Mouse (Mus musculus) kidney, embryonic 15.5 days (tissue): ENCODE results near the gene Rpp40. TPM values are rescaled to one million over a fixed set of nuclear protein-coding genes. Genes with fewer than 3 reads are reported as not detected.
A peak's percentile ranks its signal among the peaks of the same experiment; 100 is the strongest.

Experiments
- ATAC-seq: fragments of 200-750 bp; cut with Nextera tagmentation; replicated peaks from 2 replicates; pipeline ENCODE4 v1.8.0; 2017; ENCODE audit warnings: moderate TSS enrichment; ENCODE audit not compliant: low FRiP score
- H3K27ac ChIP-seq: fragments of 300-500 bp; sonication (generic); 2 replicates; pipeline ENCODE4 v1.5.1; 2015; ENCODE audit warnings: mild to moderate bottlenecking, inconsistent platforms
- H3K27me3 ChIP-seq: fragments of 300-500 bp; sonication (generic); 2 replicates; pipeline ENCODE4 v1.6.1; 2015; ENCODE audit warnings: inconsistent platforms
- H3K36me3 ChIP-seq: fragments of 300-500 bp; sonication (generic); 2 replicates; pipeline ENCODE4 v1.6.1; 2015; ENCODE audit warnings: inconsistent platforms
- H3K4me1 ChIP-seq: fragments of 300-500 bp; sonication (generic); 2 replicates; pipeline ENCODE4 v1.6.1; 2015; ENCODE audit warnings: inconsistent platforms
- H3K4me2 ChIP-seq: fragments of 300-500 bp; sonication (generic); 2 replicates; pipeline ENCODE4 v1.6.1; 2015; ENCODE audit warnings: moderate library complexity, mild to moderate bottlenecking, inconsistent platforms
- H3K4me3 ChIP-seq: fragments of 300-500 bp; sonication (generic); replicated peaks from 2 replicates; pipeline ENCODE4 v1.5.1; 2015; ENCODE audit warnings: mild to moderate bottlenecking, inconsistent platforms
- H3K9ac ChIP-seq: fragments of 300-500 bp; sonication (generic); 2 replicates; pipeline ENCODE4 v1.6.1; 2015; ENCODE audit warnings: mild to moderate bottlenecking, inconsistent platforms
- H3K9me3 ChIP-seq: fragments of 300-500 bp; sonication (generic); replicated peaks from 2 replicates; pipeline ENCODE4 v1.6.1; 2016; ENCODE audit warnings: inconsistent platforms
- WGBS: fragments of 180-500 bp; shearing (Covaris S2); methylation state at CpG from one replicate; pipeline ENCODE4 v1.1.7; 2015; ENCODE audit warnings: mixed read lengths; 5-methylcytosine and 5-hydroxymethylcytosine counted together
- polyA plus RNA-seq: library from polyadenylated mRNA; unstranded; fragments of >200 nt; fragmentation: Nextera tagmentation; extraction: Ambion mirVana; gene quantifications from 2 replicates; pipeline ENCODE4 v1.2.1, GENCODE M21; 2015

Rpp40 gene
- polyA plus RNA-seq, result 16.3 and 17.2 TPM in 2 replicates

DNA sequence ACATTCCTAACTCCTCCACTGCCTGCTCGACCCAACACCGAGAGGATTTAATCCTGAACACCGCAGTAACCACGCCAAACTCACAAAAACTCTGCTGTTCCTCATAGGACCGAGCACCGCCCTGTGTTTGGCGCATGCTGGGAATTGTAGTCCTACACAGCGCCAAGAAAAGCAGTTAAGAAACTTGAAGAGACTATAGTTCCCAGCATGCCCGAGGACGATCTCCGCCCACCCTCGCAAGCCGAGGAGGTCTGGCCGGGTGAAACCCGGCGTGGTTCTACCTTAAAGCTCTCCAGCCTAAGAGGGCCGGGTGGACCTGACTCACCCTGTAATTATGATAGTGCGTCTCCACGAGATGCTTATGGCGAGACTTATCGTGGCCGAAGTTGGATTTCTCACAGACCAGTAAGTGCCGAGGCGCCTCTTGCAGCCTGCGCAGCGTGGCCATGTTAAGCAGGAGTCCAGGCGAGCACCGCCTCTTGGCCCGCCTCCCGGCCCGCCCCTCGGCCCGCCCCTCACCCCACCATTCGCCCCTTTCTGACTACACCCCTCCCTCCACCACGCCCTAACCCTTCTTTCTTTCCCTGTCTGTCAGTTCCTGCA, at the start of gene Rpp40:
TSS of gene Rpp40 (minus strand) at position 481 of the 603 bp plus-strand sequence.
- Histone ChIP-seq H3K9ac (peak within 1 kb of the TSS; percentile 64), H3K9me3 (no peaks in the 10 kb centered on the region), H3K27ac (peak within 1 kb of the TSS; percentile 58; the same call in 1 of the 2 replicates), H3K4me3 (peak within 1 kb of the TSS; percentile 82), H3K36me3 (peaks cover 2% of the 10 kb centered on the region; the same call in 1 of the 2 replicates), H3K4me1 (peaks cover 7% of the 10 kb centered on the region; the same call in 1 of the 2 replicates), H3K4me2 (peak within 1 kb of the TSS; percentile 74), H3K27me3 (no peaks in the 10 kb centered on the region)
- WGBS, result under 1% methylated on average over 35 of the region's 35 CpGs
- peak; percentile 100 for ATAC-seq

DNA sequence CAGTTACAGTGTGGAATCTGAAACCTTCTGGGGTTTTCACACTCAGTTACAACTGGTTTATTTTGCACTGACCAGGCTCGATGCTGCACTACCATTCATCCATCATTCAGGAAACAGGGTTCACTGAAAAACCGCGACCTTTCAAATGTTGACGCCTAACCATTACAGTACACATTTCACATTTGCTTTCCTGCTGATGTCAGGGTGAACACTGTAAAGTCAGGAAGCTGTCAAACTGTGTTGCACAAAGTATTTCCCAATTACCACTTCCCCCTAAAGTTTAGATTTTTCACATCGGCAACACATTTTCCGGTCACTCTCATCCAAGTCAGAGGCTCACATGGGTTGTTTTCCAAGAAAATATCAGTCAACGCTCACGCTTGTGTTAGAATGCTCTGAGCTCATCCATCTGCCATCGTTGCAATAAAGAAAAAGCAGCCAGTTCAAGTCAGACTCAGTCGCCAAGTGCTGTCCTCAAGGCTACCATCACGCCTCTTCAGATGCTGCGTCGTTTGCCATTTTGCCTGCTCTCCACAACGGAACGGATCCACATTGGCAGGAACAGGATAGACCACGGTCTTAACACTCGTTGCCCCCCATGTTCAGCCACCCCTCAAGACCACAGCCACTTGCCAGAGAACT, 43.8 kb upstream of the Rpp40 start:
- 62% methylated on average over 17 of the region's 17 CpGs for WGBS

DNA sequence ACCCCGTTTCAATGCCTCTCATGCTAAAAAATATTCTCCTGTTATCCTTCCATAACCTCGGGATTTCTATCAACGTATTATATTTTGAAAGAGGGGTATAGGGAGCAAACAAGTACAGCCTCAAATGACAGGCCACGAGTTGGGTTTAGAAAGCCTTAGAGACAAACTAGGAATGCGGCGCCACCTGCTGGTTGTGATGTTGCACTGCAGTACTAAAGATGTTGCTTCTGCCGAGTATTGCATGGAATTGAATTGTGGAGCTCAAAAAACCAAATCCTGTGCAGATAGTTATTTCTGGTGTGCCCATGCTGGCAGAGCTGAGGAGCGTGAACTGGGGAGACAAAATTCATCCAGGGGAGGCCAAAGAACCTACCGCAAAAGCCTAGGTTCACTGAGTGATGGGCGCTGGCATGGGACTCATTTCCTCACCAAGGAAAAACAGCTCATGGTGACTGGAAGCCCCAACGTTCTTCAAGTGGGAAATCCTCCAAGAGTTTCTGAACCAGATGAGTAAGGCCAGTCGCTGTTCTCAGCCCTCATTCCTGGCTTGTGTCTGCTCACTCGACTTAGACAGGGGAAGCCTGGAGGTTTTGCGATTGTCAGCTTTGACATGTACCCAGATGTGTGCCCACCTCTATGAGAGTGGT, 41.3 kb upstream of the Rpp40 start:
- ATAC-seq, result 0 out of 2 replicates have a peak, but pooled peaks have one; percentile 9
- Histone ChIP-seq H3K27me3 (no peaks in the 10 kb centered on the region), H3K4me3 (no peak overlapping the region), H3K27ac (no peak overlapping the region), H3K4me2 (no peak overlapping the region), H3K9me3 (no peaks in the 10 kb centered on the region), H3K36me3 (no peaks in the 10 kb centered on the region), H3K4me1 (no peaks in the 10 kb centered on the region), H3K9ac (no peak overlapping the region)
- WGBS, result 24% methylated on average over 14 of the region's 14 CpGs

More for the DNA sequence above, 43.8 kb upstream of the Rpp40 start:
- Histone ChIP-seq H3K4me2 (no peak overlapping the region), H3K36me3 (no peaks in the 10 kb centered on the region), H3K27me3 (no peaks in the 10 kb centered on the region), H3K4me3 (no peak overlapping the region), H3K9ac (no peak overlapping the region), H3K9me3 (no peaks in the 10 kb centered on the region), H3K27ac (no peak overlapping the region), H3K4me1 (no peaks in the 10 kb centered on the region)
- ATAC-seq, result no peak; the same call in 1 of the 2 replicates

DNA sequence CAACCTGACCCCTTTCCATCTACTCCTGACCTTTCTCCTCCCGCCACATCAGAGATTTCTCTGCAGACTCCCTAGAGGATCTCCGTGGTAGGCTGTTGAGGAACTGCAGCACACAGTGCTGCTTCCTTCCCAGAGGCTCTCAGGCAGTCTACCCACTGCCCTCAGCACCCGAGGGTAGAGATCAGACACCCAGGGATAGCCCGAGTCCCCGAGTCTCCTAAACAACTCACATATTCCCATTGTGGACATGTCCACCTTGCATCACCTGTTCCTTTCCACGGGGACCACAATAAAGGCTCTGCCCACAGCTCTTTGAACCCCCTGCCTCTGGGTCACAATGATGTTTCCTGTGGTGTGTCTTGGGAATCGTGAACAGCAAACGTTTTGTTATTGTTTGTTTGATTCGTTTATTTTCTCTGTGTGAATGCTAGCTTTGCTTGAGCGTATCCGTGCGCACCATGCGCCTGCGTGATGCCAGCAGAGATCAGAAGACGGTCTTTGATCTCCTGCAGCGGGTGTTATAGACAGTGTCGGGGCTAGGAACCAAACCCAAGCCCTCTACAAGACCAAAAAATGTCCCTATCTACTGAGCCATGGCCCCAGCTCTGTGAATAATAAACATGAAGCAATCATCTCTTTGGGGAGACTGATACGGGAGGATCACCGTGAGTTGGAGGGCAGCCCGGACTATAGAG, 40.6 kb upstream of the Rpp40 start:
- Histone ChIP-seq H3K27me3 (no peaks in the 10 kb centered on the region), H3K27ac (no peak overlapping the region), H3K4me3 (no peak overlapping the region), H3K9ac (no peak overlapping the region), H3K9me3 (no peaks in the 10 kb centered on the region), H3K4me1 (no peaks in the 10 kb centered on the region), H3K4me2 (no peak overlapping the region), H3K36me3 (no peaks in the 10 kb centered on the region)
- WGBS, result 75% methylated on average over 20 of the region's 20 CpGs
- ATAC-seq, result peak; percentile 14; the same call in 1 of the 2 replicates

DNA sequence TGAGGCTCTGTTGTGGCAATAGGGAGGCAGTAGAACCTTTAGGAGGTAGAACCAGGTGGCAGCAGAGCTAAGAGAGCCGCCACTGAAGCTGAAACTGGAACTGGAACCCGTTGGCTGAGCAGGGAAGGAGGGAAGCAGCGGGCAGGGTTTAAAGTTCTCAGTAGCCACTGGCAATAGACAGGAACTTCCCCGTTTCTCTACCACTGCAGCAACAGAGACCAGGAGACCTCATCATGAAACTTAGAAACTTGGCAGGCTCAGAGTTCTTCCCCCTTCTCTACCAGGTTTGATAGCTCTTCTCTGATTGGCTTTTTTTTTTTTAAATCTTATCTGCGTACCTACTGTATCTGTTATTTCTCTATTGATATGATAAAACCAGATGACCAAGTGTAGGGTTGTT, 34.8 kb upstream of the Rpp40 start:
- Histone ChIP-seq H3K9me3 (no peaks in the 10 kb centered on the region), H3K4me3 (no peak overlapping the region), H3K4me1 (no peaks in the 10 kb centered on the region), H3K27me3 (no peaks in the 10 kb centered on the region), H3K4me2 (no peak overlapping the region), H3K27ac (no peak overlapping the region), H3K9ac (no peak overlapping the region), H3K36me3 (no peaks in the 10 kb centered on the region)
- WGBS, result 82% methylated on average over 5 of the region's 5 CpGs
- no peak for ATAC-seq

DNA sequence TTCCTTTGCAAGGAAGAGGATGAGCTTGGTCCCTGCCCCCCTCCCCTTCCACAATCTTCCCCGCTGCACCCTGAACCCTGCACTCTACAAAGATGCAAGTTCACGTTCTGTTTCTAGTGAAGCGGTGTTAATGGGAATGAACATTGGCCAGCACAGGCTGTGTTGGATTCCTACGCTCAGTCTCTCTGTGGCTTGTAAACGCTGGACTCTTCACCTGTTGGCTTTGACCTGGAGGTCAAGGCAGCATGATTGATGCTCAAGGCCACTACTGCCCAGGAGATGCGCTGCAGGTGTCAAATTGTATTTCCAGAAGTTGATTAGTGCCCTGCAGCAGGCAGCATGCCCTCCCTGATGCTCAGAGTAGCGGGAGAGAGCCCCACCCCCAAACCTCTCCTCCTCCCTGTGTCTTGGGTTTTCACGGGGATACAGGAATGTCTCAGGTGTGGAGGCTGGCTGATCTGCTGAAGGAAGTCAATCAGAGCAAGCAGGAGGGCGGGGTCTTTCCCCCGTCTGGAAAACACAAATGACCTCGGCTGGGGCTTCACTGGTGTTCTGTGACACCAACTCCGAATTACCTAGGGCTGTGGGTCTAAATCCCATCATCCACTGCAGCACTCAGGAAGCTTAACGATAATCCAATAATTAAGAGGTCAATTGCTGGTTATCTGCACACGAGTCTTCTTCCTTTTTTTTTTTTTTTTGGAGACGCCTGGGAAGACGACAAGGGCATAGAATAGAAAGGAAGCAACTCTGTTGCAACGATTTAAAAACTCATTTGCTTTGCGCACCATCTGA, 33.9 kb upstream of the Rpp40 start:
- WGBS, result 59% methylated on average over 18 of the region's 18 CpGs
- H3K9me3 ChIP-seq, result no peaks in the 10 kb centered on the region
- no peak for ATAC-seq

DNA sequence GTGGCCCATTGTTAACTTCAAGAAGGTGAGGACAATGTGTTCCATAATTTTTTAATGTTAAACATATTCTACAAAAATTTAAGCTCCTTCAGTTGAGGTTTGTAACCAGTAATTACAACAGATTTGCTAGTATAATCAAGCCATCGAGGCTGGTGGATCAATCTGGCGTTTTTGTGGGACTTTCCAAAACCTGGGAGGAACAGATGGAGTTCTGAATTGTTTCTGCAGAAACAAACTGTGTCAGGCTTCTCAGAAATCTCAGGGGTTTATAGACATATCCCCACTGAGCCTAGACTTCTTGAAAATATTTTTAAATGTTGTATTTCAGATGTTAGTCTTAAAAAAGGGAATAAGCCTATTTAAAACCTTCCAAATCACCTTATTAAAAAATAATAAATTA, 31.8 kb upstream of the Rpp40 start:
- H3K4me1 ChIP-seq, result no peaks in the 10 kb centered on the region
- H3K36me3 ChIP-seq, result no peaks in the 10 kb centered on the region
- H3K4me3 ChIP-seq, result no peak overlapping the region
- 82% methylated on average over 2 of the region's 2 CpGs for WGBS
- H3K27ac ChIP-seq, result no peak overlapping the region
- ATAC-seq, result no peak
- H3K27me3 ChIP-seq, result no peaks in the 10 kb centered on the region
- H3K4me2 ChIP-seq, result no peak overlapping the region
- 0 out of 2 replicates have a peak, but pooled peaks cover 4% of the 10 kb centered on the region for H3K9me3 ChIP-seq
- no peak overlapping the region for H3K9ac ChIP-seq

More for the DNA sequence above, 33.9 kb upstream of the Rpp40 start:
- H3K27ac ChIP-seq, result no peak overlapping the region
- no peaks in the 10 kb centered on the region for H3K36me3 ChIP-seq
- no peaks in the 10 kb centered on the region for H3K4me1 ChIP-seq
- no peaks in the 10 kb centered on the region for H3K27me3 ChIP-seq
- no peak overlapping the region for H3K4me3 ChIP-seq
- H3K9ac ChIP-seq, result no peak overlapping the region
- H3K4me2 ChIP-seq, result no peak overlapping the region

DNA sequence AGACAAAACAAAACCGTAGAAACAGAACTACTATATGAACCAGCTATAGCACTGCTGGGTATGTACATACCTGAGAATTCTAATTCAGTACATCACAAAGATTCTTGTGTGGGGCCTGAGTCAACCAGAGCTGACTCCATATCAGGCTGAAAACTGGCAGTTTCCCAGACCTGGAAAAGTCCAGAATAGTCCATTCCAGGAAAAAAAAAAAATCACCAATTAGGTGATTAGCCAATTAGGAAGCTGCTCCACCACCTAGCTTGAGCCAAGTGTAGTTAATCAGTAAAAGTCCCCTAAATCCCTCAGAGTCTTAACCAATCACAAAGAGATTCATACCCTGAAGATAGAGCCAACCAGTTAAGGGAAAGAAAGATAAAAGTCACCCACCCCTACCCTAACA, 5.3 kb upstream of the Rpp40 start:
- Histone ChIP-seq H3K36me3 (no peaks in the 10 kb centered on the region), H3K9ac (no peak overlapping the region), H3K9me3 (no peaks in the 10 kb centered on the region), H3K27ac (no peak overlapping the region), H3K4me1 (0 out of 2 replicates have a peak, but pooled peaks cover 1% of the 10 kb centered on the region), H3K4me3 (no peak overlapping the region), H3K27me3 (no peaks in the 10 kb centered on the region), H3K4me2 (no peak overlapping the region)
- no peak for ATAC-seq
- 85% methylated on average over 1 of the region's 1 CpGs for WGBS

DNA sequence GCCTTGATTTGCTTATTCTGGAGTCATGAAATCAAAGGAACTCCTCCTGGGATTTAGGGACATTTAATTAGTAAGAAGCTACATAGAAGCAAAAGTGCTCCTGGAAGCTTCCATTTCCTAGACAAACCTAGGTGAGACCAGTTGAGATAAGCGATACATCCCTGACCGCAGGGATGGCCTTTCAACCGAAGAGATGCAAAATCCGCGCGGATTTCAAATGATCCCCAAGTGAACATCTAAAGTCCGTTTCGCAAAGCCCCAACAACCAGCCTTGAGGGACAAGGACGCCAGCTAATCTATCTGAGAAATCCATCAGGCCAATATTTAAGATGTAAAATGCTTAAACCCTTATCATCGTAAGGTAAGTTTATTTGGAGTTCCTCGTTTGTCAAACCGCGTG, 781 bp downstream of the Rpp40 start:
- Histone ChIP-seq H3K27me3 (no peaks in the 10 kb centered on the region), H3K27ac (no peak overlapping the region), H3K36me3 (peaks cover 2% of the 10 kb centered on the region; the same call in 1 of the 2 replicates), H3K4me1 (peaks cover 7% of the 10 kb centered on the region; the same call in 1 of the 2 replicates), H3K4me2 (peak overlapping the region; percentile 74), H3K9ac (peak overlapping the region; percentile 64), H3K4me3 (peak overlapping the region; percentile 82), H3K9me3 (no peaks in the 10 kb centered on the region)
- ATAC-seq, result no peak
- under 1% methylated on average over 13 of the region's 13 CpGs for WGBS

DNA sequence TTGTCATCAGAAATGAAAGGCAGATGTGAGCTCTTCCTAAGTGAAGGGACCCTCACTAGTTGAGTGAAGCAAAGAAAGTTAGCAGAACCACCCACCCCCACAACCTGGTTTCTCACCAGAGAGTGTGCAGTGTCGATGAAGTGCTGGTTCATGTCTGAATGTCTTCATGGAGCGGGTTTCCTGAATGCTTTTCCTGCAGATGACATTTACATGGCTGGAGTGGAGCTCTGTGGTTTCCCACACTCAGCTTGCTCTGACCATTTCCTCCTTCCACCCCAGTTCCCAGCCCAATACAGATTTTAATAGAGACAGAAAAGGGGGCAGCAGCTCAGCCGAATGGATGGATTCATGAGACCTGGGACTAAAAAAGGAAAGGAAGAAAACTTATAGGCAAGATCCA, 13.3 kb downstream of the Rpp40 start:
- Histone ChIP-seq H3K4me1 (no peaks in the 10 kb centered on the region), H3K36me3 (peaks cover 14% of the 10 kb centered on the region), H3K27ac (no peak overlapping the region), H3K4me2 (no peak overlapping the region), H3K4me3 (no peak overlapping the region), H3K27me3 (no peaks in the 10 kb centered on the region), H3K9ac (no peak overlapping the region), H3K9me3 (no peaks in the 10 kb centered on the region)
- 67% methylated on average over 3 of the region's 3 CpGs for WGBS
- ATAC-seq, result no peak

DNA sequence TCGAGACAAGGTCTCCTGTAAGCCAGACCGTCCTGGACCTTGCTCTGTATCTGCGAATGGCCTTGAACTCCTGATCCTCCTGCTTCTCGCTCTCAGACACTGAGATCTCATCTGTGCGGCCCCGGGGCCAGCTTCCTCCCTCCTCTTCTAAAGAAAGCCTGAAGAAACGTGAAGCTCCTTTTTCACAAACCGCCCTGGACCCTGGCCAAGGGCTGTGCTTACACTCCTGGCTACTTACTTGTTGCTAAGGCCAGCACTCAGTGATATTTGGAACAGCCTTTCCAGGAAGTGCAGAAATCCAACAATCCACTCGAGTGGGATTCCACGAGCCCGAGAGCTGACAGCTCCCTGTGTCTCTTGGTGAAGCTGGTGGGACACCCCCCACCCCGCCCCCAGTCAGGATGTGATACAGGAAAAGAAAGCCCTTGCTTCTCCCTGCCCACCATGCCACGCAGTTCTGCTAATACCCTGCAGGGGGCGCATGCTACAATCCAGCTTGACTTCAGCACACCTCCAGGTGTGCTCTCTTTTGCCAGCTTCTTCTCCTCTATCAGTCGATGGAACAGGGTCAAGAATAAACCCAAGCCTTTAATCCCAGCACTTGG, 19.9 kb downstream of the Rpp40 start:
- H3K27ac ChIP-seq, result no peak overlapping the region
- H3K9me3 ChIP-seq, result no peaks in the 10 kb centered on the region
- 26% methylated on average over 15 of the region's 15 CpGs for WGBS
- no peak overlapping the region for H3K9ac ChIP-seq
- peak overlapping the region; percentile 27 for H3K4me2 ChIP-seq
- H3K27me3 ChIP-seq, result no peaks in the 10 kb centered on the region
- H3K4me1 ChIP-seq, result peaks cover 4% of the 10 kb centered on the region; the same call in 1 of the 2 replicates
- H3K4me3 ChIP-seq, result no peak overlapping the region
- no peaks in the 10 kb centered on the region for H3K36me3 ChIP-seq
- no peak for ATAC-seq
